Mouse (Mus musculus): Measurements from ENCODE around the gene Rslcan18. TPM values are rescaled to one million over a fixed set of nuclear protein-coding genes. Genes with fewer than 3 reads are reported as not detected.

Gene Rslcan18
- polyA plus RNA-seq, 1 experiment from 2014 or later, result 0.18 TPM

DNA sequence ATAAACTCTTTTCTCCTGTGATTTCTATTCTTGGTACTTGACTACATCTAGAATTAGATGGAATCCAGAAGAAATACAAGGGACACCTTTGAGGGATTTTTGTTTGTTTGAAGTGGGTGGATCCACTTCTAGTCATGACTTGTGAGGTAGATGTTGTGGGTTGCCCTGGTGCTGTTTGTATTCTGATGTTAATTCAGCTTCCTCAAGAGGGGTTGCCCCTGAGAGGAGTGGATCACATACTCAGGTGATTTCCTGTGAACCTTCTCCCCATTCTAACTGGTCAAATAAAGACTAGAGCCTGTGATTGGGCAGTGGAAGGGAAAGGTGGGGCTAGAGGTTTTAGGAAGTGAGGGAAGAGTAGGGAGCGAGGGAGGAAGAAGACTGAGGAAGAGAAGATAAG is 34.1 kb downstream of the Rslcan18 start:
- no peak for TF ChIP-seq CTCF (IDR thresholded peaks at IDR 0.05; ENCODE audit: low read depth)
- no peak for ATAC-seq

DNA sequence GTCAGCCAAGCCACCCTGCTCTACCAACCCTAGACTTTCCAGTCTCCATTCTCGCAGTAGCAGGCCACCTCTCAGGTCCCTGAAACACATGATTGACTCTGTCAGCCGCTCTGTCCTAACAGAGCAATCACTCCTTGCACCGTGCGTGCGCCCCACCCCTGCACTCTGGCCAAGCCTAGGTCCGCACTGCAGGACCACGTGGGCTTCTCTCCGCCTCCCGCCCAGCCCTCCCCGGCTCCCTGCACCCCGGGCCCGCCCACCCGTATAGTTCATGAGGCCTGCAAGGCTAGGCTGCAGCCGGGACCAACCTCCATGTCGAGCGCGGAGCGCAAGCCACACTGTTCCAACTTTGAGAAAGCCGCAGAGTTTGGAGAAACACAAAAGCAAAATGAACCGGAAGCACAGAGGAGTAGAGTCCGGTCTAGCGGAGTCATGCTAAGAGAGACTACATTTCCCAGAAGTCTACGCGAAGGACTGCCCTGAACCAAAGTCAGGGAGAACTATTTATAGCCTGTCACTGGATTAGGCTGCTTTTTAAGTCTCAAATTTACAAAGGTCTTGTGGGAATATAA is 34.8 kb downstream of the Rslcan18 start:
- Histone ChIP-seq H3K9ac (ENCODE audit: low read depth, low read length) (peak overlapping the region; percentile 40; the same call in 1 of the 2 replicates), H3K4me3 (ENCODE audit: low read depth, low read length) (peak overlapping the region; percentile 60), H3K27me3 (replicated peaks; ENCODE audit: control insufficient read depth, insufficient read depth, low read length) (no peaks in the 10 kb centered on the region), H3K27ac (ENCODE audit: low read depth, low read length) (peak overlapping the region; percentile 81), H3K4me2 (replicated peaks; ENCODE audit: low read depth) (peak overlapping the region; percentile 70), H3K4me1 (replicated peaks; ENCODE audit: control insufficient read depth, insufficient read depth, low read length) (no peaks in the 10 kb centered on the region), H3K9me3 (ENCODE audit: control insufficient read depth) (no peaks in the 10 kb centered on the region), H3K36me3 (ENCODE audit: control insufficient read depth, insufficient read depth) (no peaks in the 10 kb centered on the region)
- peak; percentile 99 for ATAC-seq
- WGBS, result under 1% methylated on average over 23 of the region's 24 CpGs
- peak; percentile 7; the same call in 1 of the 2 replicates for TF ChIP-seq CTCF (IDR thresholded peaks at IDR 0.05; ENCODE audit: low read depth)

More for the DNA sequence above, 34.1 kb downstream of the Rslcan18 start:
- H3K9ac ChIP-seq (ENCODE audit: low read depth, low read length), result no peak overlapping the region
- no peaks in the 10 kb centered on the region for H3K4me1 ChIP-seq (replicated peaks; ENCODE audit: control insufficient read depth, insufficient read depth, low read length)
- peak overlapping the region; percentile 60; the same call in 1 of the 2 replicates for H3K4me3 ChIP-seq (ENCODE audit: low read depth, low read length)
- H3K9me3 ChIP-seq (ENCODE audit: control insufficient read depth), result no peaks in the 10 kb centered on the region
- no peaks in the 10 kb centered on the region for H3K27me3 ChIP-seq (replicated peaks; ENCODE audit: control insufficient read depth, insufficient read depth, low read length)
- no peaks in the 10 kb centered on the region for H3K36me3 ChIP-seq (ENCODE audit: control insufficient read depth, insufficient read depth)
- no peak overlapping the region for H3K27ac ChIP-seq (ENCODE audit: low read depth, low read length)
- WGBS, result 81% methylated on average over 1 of the region's 1 CpGs
- H3K4me2 ChIP-seq (replicated peaks; ENCODE audit: low read depth), result peak overlapping the region; percentile 70; the same call in 1 of the 2 replicates

DNA sequence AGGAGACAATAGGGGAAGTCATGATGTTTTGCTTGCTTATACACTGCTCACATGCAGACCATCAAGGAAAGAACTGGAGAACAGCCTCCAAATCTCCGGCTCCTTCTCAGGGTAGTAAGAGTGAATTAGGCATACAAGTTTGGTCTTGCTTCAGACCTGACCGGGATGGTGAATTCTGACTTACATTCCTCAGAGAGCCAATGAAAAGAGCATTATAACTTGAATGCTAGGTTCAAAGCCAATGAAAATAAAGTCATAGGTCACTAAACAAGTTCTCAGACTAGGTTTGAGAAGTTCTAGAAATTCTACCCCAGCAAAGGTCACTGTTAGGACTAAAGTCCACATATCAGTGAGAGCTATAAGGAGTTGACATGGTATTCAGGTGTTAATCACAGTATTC is 38.8 kb downstream of the Rslcan18 start:
- Histone ChIP-seq H3K4me3 (ENCODE audit: low read depth, low read length) (no peak overlapping the region), H3K9me3 (ENCODE audit: control insufficient read depth) (no peaks in the 10 kb centered on the region), H3K27me3 (replicated peaks; ENCODE audit: control insufficient read depth, insufficient read depth, low read length) (no peaks in the 10 kb centered on the region), H3K4me2 (replicated peaks; ENCODE audit: low read depth) (no peak overlapping the region), H3K9ac (ENCODE audit: low read depth, low read length) (no peak overlapping the region), H3K36me3 (ENCODE audit: control insufficient read depth, insufficient read depth) (peaks cover 10% of the 10 kb centered on the region), H3K27ac (ENCODE audit: low read depth, low read length) (no peak overlapping the region), H3K4me1 (replicated peaks; ENCODE audit: control insufficient read depth, insufficient read depth, low read length) (no peaks in the 10 kb centered on the region)
- TF ChIP-seq CTCF (IDR thresholded peaks at IDR 0.05; ENCODE audit: low read depth), result no peak
- WGBS, result 92% methylated on average over 2 of the region's 2 CpGs
- no peak for ATAC-seq

DNA sequence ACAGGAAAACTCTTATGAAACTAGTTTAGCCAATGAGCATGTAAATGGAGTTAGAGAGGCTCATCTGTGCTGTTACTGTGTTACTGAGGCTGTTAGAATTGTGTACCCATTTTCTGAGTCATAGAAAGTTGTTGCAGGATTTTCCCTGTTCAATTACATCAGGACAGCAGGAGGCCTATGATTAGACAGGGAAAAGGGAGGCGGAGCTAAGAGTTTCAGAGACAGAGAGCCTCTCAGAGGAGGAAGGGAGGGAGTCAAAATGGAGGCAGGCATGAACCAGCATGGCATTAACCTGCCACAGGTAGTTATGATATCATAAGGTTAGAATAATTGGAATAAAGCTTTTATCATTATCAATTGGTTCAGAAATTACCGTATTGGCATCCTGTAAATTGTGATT is 43.3 kb downstream of the Rslcan18 start:
- ATAC-seq, result no peak
- TF ChIP-seq CTCF (IDR thresholded peaks at IDR 0.05; ENCODE audit: low read depth), result no peak
- no peak overlapping the region for H3K27ac ChIP-seq (ENCODE audit: low read depth, low read length)
- WGBS, result 96% methylated on average over 2 of the region's 2 CpGs
- H3K27me3 ChIP-seq (replicated peaks; ENCODE audit: control insufficient read depth, insufficient read depth, low read length), result no peaks in the 10 kb centered on the region
- no peak overlapping the region for H3K4me2 ChIP-seq (replicated peaks; ENCODE audit: low read depth)
- peaks cover 23% of the 10 kb centered on the region for H3K36me3 ChIP-seq (ENCODE audit: control insufficient read depth, insufficient read depth)
- peaks cover 13% of the 10 kb centered on the region for H3K9me3 ChIP-seq (ENCODE audit: control insufficient read depth)
- H3K4me1 ChIP-seq (replicated peaks; ENCODE audit: control insufficient read depth, insufficient read depth, low read length), result no peaks in the 10 kb centered on the region
- H3K9ac ChIP-seq (ENCODE audit: low read depth, low read length), result no peak overlapping the region
- no peak overlapping the region for H3K4me3 ChIP-seq (ENCODE audit: low read depth, low read length)

DNA sequence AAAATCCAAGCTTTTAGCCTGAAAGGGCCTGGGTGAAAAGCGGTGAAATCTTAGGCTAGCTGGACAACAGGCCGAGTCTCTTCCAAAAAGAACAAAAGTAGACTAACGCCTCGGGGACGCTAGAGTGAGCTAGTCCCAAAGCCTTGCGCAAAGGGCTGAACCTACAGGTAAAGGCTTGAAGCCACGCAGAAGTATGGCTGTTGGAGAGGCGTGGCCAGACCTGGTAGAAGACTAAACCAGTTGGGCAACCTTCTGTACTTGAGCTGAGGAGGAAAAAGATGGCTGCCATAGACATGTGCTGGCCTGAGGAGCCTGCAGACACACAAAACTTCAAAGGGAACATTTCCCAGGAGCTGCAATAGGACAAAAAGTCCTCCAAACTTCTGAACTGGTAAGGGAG is 50.7 kb downstream of the Rslcan18 start:
- Histone ChIP-seq H3K4me2 (replicated peaks; ENCODE audit: low read depth) (no peak overlapping the region), H3K27me3 (replicated peaks; ENCODE audit: control insufficient read depth, insufficient read depth, low read length) (no peaks in the 10 kb centered on the region), H3K36me3 (ENCODE audit: control insufficient read depth, insufficient read depth) (peaks cover 4% of the 10 kb centered on the region), H3K9me3 (ENCODE audit: control insufficient read depth) (peaks cover 4% of the 10 kb centered on the region), H3K27ac (ENCODE audit: low read depth, low read length) (no peak overlapping the region), H3K4me1 (replicated peaks; ENCODE audit: control insufficient read depth, insufficient read depth, low read length) (no peaks in the 10 kb centered on the region), H3K9ac (ENCODE audit: low read depth, low read length) (no peak overlapping the region), H3K4me3 (ENCODE audit: low read depth, low read length) (no peak overlapping the region)
- no peak for TF ChIP-seq CTCF (IDR thresholded peaks at IDR 0.05; ENCODE audit: low read depth)
- ATAC-seq, result no peak
- 84% methylated on average over 8 of the region's 8 CpGs for WGBS

DNA sequence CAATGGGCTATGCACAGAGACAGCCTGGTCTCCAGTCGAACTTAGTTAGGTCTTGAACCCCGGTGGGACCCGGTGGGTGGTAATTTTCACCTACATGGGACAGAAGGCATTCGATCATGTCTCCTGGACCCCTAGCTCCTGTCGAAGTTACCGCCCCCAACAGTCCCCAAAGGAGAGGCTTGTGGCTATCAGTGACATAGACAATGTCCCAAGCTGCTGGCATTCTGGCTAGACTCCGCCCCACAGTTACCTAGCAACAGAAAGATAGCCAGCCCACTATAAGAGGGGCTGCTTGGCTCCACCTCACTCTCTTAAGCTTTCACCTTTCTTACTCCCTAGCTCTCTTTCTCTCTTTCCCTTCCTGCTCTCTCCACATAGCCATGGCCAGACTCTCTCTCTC is 53.6 kb downstream of the Rslcan18 start:
- H3K27me3 ChIP-seq (replicated peaks; ENCODE audit: control insufficient read depth, insufficient read depth, low read length), result no peaks in the 10 kb centered on the region
- H3K9me3 ChIP-seq (ENCODE audit: control insufficient read depth), result no peaks in the 10 kb centered on the region; the same call in 1 of the 2 replicates
- H3K9ac ChIP-seq (ENCODE audit: low read depth, low read length), result no peak overlapping the region
- TF ChIP-seq CTCF (IDR thresholded peaks at IDR 0.05; ENCODE audit: low read depth), result no peak
- no peak for ATAC-seq
- no peak overlapping the region for H3K27ac ChIP-seq (ENCODE audit: low read depth, low read length)
- no peaks in the 10 kb centered on the region for H3K36me3 ChIP-seq (ENCODE audit: control insufficient read depth, insufficient read depth)
- no peak overlapping the region for H3K4me2 ChIP-seq (replicated peaks; ENCODE audit: low read depth)
- WGBS, result 54% methylated on average over 7 of the region's 7 CpGs
- H3K4me3 ChIP-seq (ENCODE audit: low read depth, low read length), result no peak overlapping the region
- H3K4me1 ChIP-seq (replicated peaks; ENCODE audit: control insufficient read depth, insufficient read depth, low read length), result no peaks in the 10 kb centered on the region

Data from intestine, postnatal 0 days (tissue).